Mouse (Mus musculus): ENCODE results near the gene Ormdl2. TPM values are rescaled to one million over a fixed set of nuclear protein-coding genes. Genes with fewer than 3 reads are reported as not detected.

Gene Ormdl2
- total and polyA plus RNA-seq, 2 experiments: 73.2 to 93.2 TPM

- no peak overlapping the region for H3K4me3 ChIP-seq (ENCODE audit: insufficient read depth, low read depth, low read length)
Measured at GRCm38 (mm10) chr10:128807018-128807417, 14.4 kb downstream of the Ormdl2 start.

GRCm38 (mm10) chr10:128806086-128806485 lies 15.4 kb downstream of the Ormdl2 start:
- H3K79me2 ChIP-seq (ENCODE audit: control insufficient read depth, insufficient read depth, low read length): peaks cover 16% of the 10 kb centered on the region; the same call in 1 of the 2 replicates
- H3K4me3 ChIP-seq (ENCODE audit: insufficient read depth, low read depth, low read length): peak overlapping the region; percentile 83
- TF ChIP-seq POLR2A (IDR thresholded peaks at IDR 0.05; ENCODE audit: extremely low read depth, insufficient read depth, low read length) (no peak), CTCF (IDR thresholded peaks at IDR 0.05; ENCODE audit: low read depth, low read length) (no peak)
- no peak for DNase-seq (ENCODE audit: extremely low read depth, low read depth, low spot score)
- H3K9ac ChIP-seq (ENCODE audit: low read depth, low read length): peak overlapping the region; percentile 39
- H3K27ac ChIP-seq (replicated peaks; ENCODE audit: insufficient read depth, low read depth, low read length): no peak overlapping the region
- peaks cover 3% of the 10 kb centered on the region; the same call in 1 of the 2 replicates for H3K36me3 ChIP-seq (ENCODE audit: control insufficient read depth, insufficient read depth, low read length)
- WGBS: 33% methylated on average over 6 of the region's 6 CpGs
- peaks cover 20% of the 10 kb centered on the region for H3K4me1 ChIP-seq (ENCODE audit: control insufficient read depth, insufficient read depth, low read length)
- no peaks in the 10 kb centered on the region for H3K27me3 ChIP-seq (ENCODE audit: control insufficient read depth, insufficient read depth, low read length)

More at GRCm38 (mm10) chr10:128807018-128807417, 14.4 kb downstream of the Ormdl2 start:
- 61% methylated on average over 8 of the region's 8 CpGs for WGBS
- peak overlapping the region; percentile 28; the same call in 1 of the 2 replicates for H3K9ac ChIP-seq (ENCODE audit: low read depth, low read length)
- TF ChIP-seq POLR2A (IDR thresholded peaks at IDR 0.05; ENCODE audit: extremely low read depth, insufficient read depth, low read length): no peak
- TF ChIP-seq CTCF (IDR thresholded peaks at IDR 0.05; ENCODE audit: low read depth, low read length): no peak
- peaks cover 3% of the 10 kb centered on the region; the same call in 1 of the 2 replicates for H3K36me3 ChIP-seq (ENCODE audit: control insufficient read depth, insufficient read depth, low read length)
- H3K27ac ChIP-seq (replicated peaks; ENCODE audit: insufficient read depth, low read depth, low read length): no peak overlapping the region
- peaks cover 16% of the 10 kb centered on the region; the same call in 1 of the 2 replicates for H3K79me2 ChIP-seq (ENCODE audit: control insufficient read depth, insufficient read depth, low read length)
- DNase-seq (ENCODE audit: extremely low read depth, low read depth, low spot score): peak; percentile 62
- H3K27me3 ChIP-seq (ENCODE audit: control insufficient read depth, insufficient read depth, low read length): no peaks in the 10 kb centered on the region
- H3K4me1 ChIP-seq (ENCODE audit: control insufficient read depth, insufficient read depth, low read length): peaks cover 20% of the 10 kb centered on the region

DNA sequence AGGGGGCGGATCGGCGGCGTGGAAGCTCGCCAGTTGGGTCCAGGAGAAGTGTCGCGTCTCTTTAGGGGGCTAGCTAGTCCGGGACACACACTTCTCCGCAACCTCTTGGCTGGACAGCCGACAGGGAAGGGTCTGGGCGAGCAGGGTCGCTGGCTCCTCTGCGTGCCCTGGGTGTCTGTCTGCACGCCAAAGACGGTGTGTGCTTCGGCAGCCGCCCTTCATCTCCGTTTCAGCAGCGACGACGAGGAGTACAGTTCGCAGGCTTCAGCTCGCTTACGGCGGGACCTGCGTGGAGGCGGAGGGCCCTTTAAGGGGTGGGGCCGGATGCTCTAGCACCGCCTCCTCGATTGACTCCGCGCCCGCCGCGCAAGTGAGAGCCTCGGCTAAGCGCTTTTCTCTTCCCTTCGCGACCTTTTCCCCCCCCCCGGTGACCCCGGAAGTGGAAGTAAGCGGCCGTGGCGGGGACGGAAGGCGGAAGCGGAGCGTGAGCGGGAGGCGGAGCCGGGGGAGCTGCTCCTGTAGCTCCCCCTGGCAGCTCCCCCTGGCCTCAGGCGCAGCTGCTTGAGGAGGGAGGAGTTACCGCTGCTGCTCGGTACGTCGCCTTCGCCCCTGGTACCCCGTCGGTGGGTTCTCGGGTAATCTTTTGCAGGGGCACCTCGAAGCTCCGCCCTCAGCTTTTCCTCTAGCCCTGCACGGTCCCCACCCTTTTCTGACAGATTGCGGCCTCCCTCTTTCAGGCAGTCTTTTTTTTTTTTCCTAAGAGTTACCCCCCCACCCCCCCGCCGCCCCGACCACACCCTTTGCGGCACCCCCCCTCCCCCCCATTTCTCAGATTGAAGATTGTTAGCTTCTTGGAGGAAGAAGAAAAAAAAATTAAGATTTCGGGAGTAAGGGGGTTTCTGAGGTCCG lies 16.1 kb downstream of the Ormdl2 start:
- H3K36me3 ChIP-seq (ENCODE audit: control insufficient read depth, insufficient read depth, low read length): peaks cover 3% of the 10 kb centered on the region; the same call in 1 of the 2 replicates
- WGBS: under 1% methylated on average over 70 of the region's 70 CpGs
- peak overlapping the region; percentile 81 for H3K27ac ChIP-seq (replicated peaks; ENCODE audit: insufficient read depth, low read depth, low read length)
- H3K79me2 ChIP-seq (ENCODE audit: control insufficient read depth, insufficient read depth, low read length): peaks cover 16% of the 10 kb centered on the region; the same call in 1 of the 2 replicates
- peak; percentile 20; the same call in 1 of the 2 replicates for TF ChIP-seq CTCF (IDR thresholded peaks at IDR 0.05; ENCODE audit: low read depth, low read length)
- TF ChIP-seq POLR2A (IDR thresholded peaks at IDR 0.05; ENCODE audit: extremely low read depth, insufficient read depth, low read length): peak; percentile 71
- no peaks in the 10 kb centered on the region for H3K27me3 ChIP-seq (ENCODE audit: control insufficient read depth, insufficient read depth, low read length)
- peak overlapping the region; percentile 83 for H3K9ac ChIP-seq (ENCODE audit: low read depth, low read length)
- peaks cover 20% of the 10 kb centered on the region for H3K4me1 ChIP-seq (ENCODE audit: control insufficient read depth, insufficient read depth, low read length)
- H3K4me3 ChIP-seq (ENCODE audit: insufficient read depth, low read depth, low read length): peak overlapping the region; percentile 83
- peak; percentile 83 for DNase-seq (ENCODE audit: extremely low read depth, low read depth, low spot score)

- Histone ChIP-seq H3K27ac (replicated peaks; ENCODE audit: insufficient read depth, low read depth, low read length) (peak within 1 kb of the TSS; percentile 81), H3K36me3 (ENCODE audit: control insufficient read depth, insufficient read depth, low read length) (peaks cover 5% of the 10 kb centered on the region; the same call in 1 of the 2 replicates), H3K27me3 (ENCODE audit: control insufficient read depth, insufficient read depth, low read length) (no peaks in the 10 kb centered on the region), H3K4me3 (ENCODE audit: insufficient read depth, low read depth, low read length) (peak within 1 kb of the TSS; percentile 83), H3K4me1 (ENCODE audit: control insufficient read depth, insufficient read depth, low read length) (peaks cover 20% of the 10 kb centered on the region), H3K79me2 (ENCODE audit: control insufficient read depth, insufficient read depth, low read length) (peaks cover 16% of the 10 kb centered on the region; the same call in 1 of the 2 replicates), H3K9ac (ENCODE audit: low read depth, low read length) (peak within 1 kb of the TSS; percentile 83)
- TF ChIP-seq CTCF (IDR thresholded peaks at IDR 0.05; ENCODE audit: low read depth, low read length) (no peak), POLR2A (IDR thresholded peaks at IDR 0.05; ENCODE audit: extremely low read depth, insufficient read depth, low read length) (no peak)
- no peak for DNase-seq (ENCODE audit: extremely low read depth, low read depth, low spot score)
- WGBS: 1% methylated on average over 28 of the region's 28 CpGs
Measured at GRCm38 (mm10) chr10:128804271-128805091, 17.0 kb downstream of the Ormdl2 start, which contains the start of gene Tmem198b. Gene Tmem198b, minus strand, starts transcription at chr10:128804370.

DNA sequence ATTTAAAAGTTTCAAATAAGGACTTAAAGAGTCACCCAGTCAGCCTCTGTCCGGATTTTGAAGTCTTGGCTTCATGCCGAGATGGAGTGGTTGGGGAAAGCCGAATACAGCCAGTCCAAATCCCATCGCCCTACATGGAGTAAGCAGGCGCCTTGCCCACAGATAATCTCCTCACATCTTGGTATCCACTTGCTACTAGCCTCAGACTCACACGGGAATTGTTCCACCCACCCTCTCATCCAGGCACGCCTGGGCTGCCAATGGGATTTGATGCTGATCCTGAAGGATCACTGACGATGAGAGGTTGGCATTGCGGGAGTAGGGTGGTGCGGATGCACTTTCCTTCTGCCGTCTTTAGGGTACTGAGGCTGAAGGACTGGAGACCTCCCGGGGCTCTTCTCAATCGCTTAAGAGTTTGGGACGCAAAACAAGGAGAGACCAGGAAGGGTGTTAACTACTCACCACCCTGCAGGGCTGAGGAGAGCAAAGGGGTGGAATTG lies 17.6 kb downstream of the Ormdl2 start, which contains the start of gene Dnajc14:
Gene Dnajc14 (plus strand): TSS at position 292 of the 500 bp plus-strand sequence.
- H3K27me3 ChIP-seq (ENCODE audit: control insufficient read depth, insufficient read depth, low read length): no peaks in the 10 kb centered on the region
- H3K79me2 ChIP-seq (ENCODE audit: control insufficient read depth, insufficient read depth, low read length): peaks cover 14% of the 10 kb centered on the region; the same call in 1 of the 2 replicates
- DNase-seq (ENCODE audit: extremely low read depth, low read depth, low spot score): no peak
- peak within 1 kb of the TSS; percentile 83 for H3K4me3 ChIP-seq (ENCODE audit: insufficient read depth, low read depth, low read length)
- peaks cover 19% of the 10 kb centered on the region for H3K4me1 ChIP-seq (ENCODE audit: control insufficient read depth, insufficient read depth, low read length)
- 13% methylated on average over 14 of the region's 14 CpGs for WGBS
- H3K36me3 ChIP-seq (ENCODE audit: control insufficient read depth, insufficient read depth, low read length): peaks cover 8% of the 10 kb centered on the region; the same call in 1 of the 2 replicates
- TF ChIP-seq CTCF (IDR thresholded peaks at IDR 0.05; ENCODE audit: low read depth, low read length) (no peak), POLR2A (IDR thresholded peaks at IDR 0.05; ENCODE audit: extremely low read depth, insufficient read depth, low read length) (no peak)
- H3K27ac ChIP-seq (replicated peaks; ENCODE audit: insufficient read depth, low read depth, low read length): peak within 1 kb of the TSS; percentile 81
- peak within 1 kb of the TSS; percentile 83 for H3K9ac ChIP-seq (ENCODE audit: low read depth, low read length)
